Mouse (Mus musculus) testis, adult 2 months (tissue): ENCODE measurements around the gene Pole4. TPM values are rescaled to one million over a fixed set of nuclear protein-coding genes. Genes with fewer than 3 reads are reported as not detected.
"Not testable (repeated sequence)": the region's sequence is repeated elsewhere in the genome, so short reads cannot be mapped to it uniquely, and the experiment has no call there.

Experiments
- H3K27ac ChIP-seq: fragments of 200-500 bp; 2 replicates; pipeline ENCODE4 v1.5.1; 2012; ENCODE audit warnings: low read depth, low read length; ENCODE audit not compliant: control insufficient read depth, insufficient read depth
- H3K27me3 ChIP-seq: fragments of 200-500 bp; 2 replicates; pipeline ENCODE4 v1.6.1; 2012; ENCODE audit warnings: mild to moderate bottlenecking, low read length, moderate library complexity; ENCODE audit not compliant: control insufficient read depth, insufficient read depth
- H3K36me3 ChIP-seq: fragments of 200-500 bp; 2 replicates; pipeline ENCODE4 v1.6.1; 2012; ENCODE audit warnings: mild to moderate bottlenecking, low read length; ENCODE audit not compliant: control insufficient read depth, insufficient read depth
- H3K4me1 ChIP-seq: fragments of 200-500 bp; 2 replicates; pipeline ENCODE4 v1.6.1; 2012; ENCODE audit warnings: low read length; ENCODE audit not compliant: control insufficient read depth, insufficient read depth
- H3K4me3 ChIP-seq: fragments of 200-500 bp; 2 replicates; pipeline ENCODE4 v1.5.1; 2012; ENCODE audit warnings: low read depth, mild to moderate bottlenecking, low read length, moderate library complexity, mixed read lengths; ENCODE audit not compliant: control insufficient read depth
- CTCF ChIP-seq: fragments of 200-500 bp; IDR thresholded peaks from 2 replicates; pipeline ENCODE4 v1.5.1; 2012; ENCODE audit warnings: low read depth, mild to moderate bottlenecking, inconsistent platforms, low read length, moderate library complexity; ENCODE audit not compliant: control insufficient read depth, insufficient read depth, insufficient replicate concordance
- POLR2A ChIP-seq: fragments of 200-500 bp; IDR thresholded peaks from 2 replicates; pipeline ENCODE4 v1.6.1; 2012; ENCODE audit warnings: low read depth, mild to moderate bottlenecking, inconsistent platforms, low read length, moderate library complexity; ENCODE audit not compliant: control insufficient read depth
- polyA plus RNA-seq: library from polyadenylated mRNA; depleted of rRNA; stranded (reverse); fragments of >200 nt; gene quantifications from 2 replicates; pipeline ENCODE4 v1.2.3, GENCODE M21; 2012

The Pole4 gene
- polyA plus RNA-seq, 1 experiment: 11.6 TPM

DNA sequence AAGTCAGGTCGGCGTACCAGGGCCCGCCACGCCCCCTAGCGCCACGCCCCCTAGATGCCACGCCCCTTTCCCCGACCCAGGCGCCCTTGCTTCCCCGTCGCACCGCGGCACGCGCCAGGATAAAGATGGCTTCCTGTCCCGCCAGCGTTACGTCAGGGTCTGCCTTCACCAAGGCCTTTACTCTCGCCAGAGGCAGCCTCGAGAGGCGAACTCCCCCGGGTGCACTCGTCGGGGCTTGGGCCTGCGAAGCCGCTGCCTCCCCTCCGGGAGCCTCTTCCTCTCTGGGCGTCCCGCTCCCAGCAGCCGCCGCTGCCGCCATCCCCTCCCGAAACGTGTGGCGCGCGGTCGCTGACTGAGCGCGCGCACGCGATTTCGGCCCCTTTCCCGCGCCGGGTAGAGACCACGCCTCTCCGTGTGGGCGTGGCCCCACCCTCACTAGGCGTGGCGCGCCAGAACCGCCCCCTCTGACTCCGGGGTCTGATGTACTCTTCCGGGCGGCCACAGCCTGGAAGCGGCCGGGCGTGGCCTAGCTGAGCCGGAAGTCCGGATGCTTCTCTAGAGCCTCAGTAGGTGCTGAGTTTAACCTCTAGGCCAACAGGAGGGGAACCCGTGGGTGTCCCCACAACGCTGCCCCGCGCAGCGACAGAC lies 52.5 kb downstream of the Pole4 start:
- Histone ChIP-seq H3K27me3 (no peaks in the 10 kb centered on the region), H3K36me3 (peaks cover 1% of the 10 kb centered on the region), H3K4me3 (peak overlapping the region; percentile 94), H3K4me1 (peaks cover 6% of the 10 kb centered on the region), H3K27ac (peak overlapping the region; percentile 92)
- TF ChIP-seq CTCF (no peak), POLR2A (peak; percentile 90)

DNA sequence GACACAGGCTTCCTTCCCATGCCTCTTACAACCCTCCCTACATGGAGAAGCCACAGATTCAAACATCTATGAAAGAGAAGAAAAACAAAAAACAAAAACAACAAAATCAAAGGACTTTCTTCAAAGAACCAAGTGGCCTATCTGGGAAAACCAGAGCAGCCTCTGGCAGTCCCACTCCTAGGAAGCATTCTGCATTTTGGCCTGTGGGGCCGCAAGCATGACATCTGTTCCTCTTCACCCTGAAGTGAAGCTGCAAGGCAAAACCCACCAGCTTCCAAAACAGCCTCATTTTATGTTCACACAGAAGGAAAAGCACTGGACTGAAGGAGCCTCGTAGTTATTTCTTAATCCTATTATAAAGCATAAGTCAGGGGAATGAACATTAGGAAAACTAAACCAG lies 56.1 kb downstream of the Pole4 start:
- no peak overlapping the region for H3K4me3 ChIP-seq
- peaks cover 1% of the 10 kb centered on the region for H3K36me3 ChIP-seq
- no peaks in the 10 kb centered on the region for H3K27me3 ChIP-seq
- no peak for TF ChIP-seq CTCF
- no peak for TF ChIP-seq POLR2A
- peaks cover 6% of the 10 kb centered on the region for H3K4me1 ChIP-seq
- no peak overlapping the region for H3K27ac ChIP-seq

DNA sequence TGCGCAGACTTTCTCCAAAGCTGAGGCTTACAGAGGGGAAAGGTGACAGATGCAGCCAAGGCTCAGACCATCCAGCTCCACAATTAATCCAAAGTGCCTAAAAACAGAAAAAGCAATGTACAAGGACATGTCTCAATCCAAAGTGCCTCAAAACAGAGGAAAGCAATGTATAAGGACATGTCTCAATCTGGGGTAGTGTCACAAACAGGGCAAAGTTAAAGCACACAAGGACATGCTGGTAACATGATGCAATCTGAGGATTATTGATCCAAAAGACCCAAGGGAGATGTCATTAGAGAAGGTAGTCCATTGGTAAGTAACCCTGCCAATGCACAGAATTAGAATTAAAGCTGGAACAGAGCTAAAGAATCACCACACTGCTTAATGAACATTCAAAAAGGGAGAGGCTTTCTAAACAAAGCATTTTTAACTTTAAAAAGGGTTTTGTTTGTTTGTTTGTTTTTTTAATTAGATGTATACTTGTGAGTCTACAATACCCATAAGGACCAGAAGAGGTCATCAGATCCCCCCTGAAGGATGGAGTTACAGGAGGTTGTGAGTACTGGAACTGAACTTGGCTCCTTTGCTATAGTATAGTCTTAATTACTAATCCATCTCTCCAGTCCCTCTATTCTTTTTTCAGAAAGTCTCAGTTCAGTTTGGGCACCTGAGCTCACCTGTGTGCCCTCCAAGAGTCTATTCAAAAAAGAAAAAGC lies 57.1 kb downstream of the Pole4 start:
- no peak for TF ChIP-seq POLR2A
- TF ChIP-seq CTCF: no peak
- Histone ChIP-seq H3K4me1 (peaks cover 5% of the 10 kb centered on the region), H3K4me3 (no peak overlapping the region), H3K27ac (no peak overlapping the region), H3K27me3 (no peaks in the 10 kb centered on the region), H3K36me3 (peaks cover 1% of the 10 kb centered on the region)

DNA sequence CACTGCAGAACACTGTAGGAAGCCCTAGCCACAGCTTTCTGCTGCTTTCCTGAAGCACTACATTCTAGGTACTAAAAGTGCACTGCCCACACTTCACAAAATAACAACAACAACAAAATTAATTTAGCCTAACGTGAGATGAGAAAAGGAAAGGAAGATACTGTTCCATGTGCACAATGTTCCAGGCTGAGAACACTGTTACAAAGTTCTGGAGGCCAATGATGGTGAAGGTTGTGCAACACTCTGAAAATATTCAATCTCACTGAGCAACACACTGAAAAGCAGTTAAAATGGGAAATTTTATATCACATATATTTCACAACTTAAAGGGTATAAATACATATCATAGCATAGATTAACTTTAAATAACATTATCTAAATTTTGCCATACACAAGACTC lies 58.2 kb downstream of the Pole4 start:
- no peak overlapping the region for H3K4me3 ChIP-seq

DNA sequence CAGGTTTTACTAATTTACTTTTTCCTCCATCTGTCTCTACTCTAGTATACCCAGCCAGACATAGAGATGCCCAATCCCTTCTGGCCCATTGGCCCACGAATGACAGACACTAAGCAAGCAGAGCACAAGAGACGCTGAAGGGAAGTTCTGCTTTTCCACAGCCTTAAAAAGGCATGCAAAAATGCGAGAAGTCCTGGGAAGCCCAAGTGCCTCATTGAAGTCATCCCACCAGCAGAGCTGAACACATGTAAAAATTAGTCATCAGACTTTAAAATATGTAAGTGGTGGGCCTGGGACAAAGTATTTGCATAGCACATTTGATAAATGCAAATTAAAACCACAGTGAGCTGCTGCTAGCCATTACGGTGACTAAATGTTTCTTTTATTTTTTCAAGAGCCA lies 65.1 kb downstream of the Pole4 start:
- no peak overlapping the region for H3K27ac ChIP-seq
- H3K36me3 ChIP-seq: no peaks in the 10 kb centered on the region
- no peak for TF ChIP-seq POLR2A
- no peak for TF ChIP-seq CTCF
- H3K4me1 ChIP-seq: no peaks in the 10 kb centered on the region
- H3K4me3 ChIP-seq: no peak overlapping the region
- H3K27me3 ChIP-seq: no peaks in the 10 kb centered on the region

More for the DNA sequence above, 58.2 kb downstream of the Pole4 start:
- H3K27me3 ChIP-seq: no peaks in the 10 kb centered on the region
- peaks cover 1% of the 10 kb centered on the region for H3K36me3 ChIP-seq
- peaks cover 2% of the 10 kb centered on the region; the same call in 1 of the 2 replicates for H3K4me1 ChIP-seq
- no peak for TF ChIP-seq POLR2A
- no peak for TF ChIP-seq CTCF
- no peak overlapping the region for H3K27ac ChIP-seq

DNA sequence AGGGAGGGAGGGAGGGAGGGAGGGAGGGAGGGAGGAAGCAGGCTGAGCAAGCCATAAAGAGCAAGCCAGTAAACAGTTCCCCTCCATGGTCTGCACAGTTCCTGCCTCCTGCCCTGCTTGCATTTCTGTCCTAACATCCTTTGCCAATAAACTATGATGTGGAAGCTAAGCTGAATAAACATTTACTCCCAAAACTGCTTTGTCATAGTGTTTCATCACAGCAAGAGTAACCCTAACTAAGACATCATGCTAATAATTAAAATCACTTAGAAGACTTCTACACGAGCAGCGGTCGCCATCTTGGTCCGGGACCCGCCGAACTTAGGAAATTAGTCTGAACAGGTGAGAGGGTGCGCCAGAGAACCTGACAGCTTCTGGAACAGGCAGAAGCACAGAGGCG lies 79.8 kb downstream of the Pole4 start:
- not testable (repeated sequence) for H3K4me3 ChIP-seq, H3K27me3 ChIP-seq, H3K36me3 ChIP-seq, H3K4me1 ChIP-seq, H3K27ac ChIP-seq

DNA sequence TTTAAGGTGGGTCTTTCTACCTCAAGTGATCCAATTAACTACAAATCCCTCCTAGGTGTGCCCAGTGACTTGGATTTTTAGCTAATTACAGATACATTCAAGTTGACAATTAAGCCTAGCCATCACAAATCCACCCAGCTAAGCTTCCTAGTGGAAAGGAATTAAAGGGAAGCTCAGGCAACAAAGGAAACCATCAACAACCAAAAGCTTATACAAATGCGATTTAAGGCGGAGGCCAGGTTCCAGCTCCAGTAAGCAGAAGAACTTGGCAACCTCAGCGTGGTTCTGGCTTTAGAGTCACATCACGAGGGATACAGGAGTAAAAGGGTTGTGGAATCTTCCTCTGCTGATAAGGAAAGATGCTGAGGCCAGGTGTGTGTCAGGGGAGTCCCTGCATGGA lies 92.0 kb downstream of the Pole4 start:
- H3K27me3 ChIP-seq: no peaks in the 10 kb centered on the region
- H3K27ac ChIP-seq: no peak overlapping the region
- H3K4me3 ChIP-seq: no peak overlapping the region
- H3K4me1 ChIP-seq: no peaks in the 10 kb centered on the region; the same call in none of the 2 replicates
- TF ChIP-seq CTCF: no peak
- no peak for TF ChIP-seq POLR2A
- no peaks in the 10 kb centered on the region for H3K36me3 ChIP-seq

DNA sequence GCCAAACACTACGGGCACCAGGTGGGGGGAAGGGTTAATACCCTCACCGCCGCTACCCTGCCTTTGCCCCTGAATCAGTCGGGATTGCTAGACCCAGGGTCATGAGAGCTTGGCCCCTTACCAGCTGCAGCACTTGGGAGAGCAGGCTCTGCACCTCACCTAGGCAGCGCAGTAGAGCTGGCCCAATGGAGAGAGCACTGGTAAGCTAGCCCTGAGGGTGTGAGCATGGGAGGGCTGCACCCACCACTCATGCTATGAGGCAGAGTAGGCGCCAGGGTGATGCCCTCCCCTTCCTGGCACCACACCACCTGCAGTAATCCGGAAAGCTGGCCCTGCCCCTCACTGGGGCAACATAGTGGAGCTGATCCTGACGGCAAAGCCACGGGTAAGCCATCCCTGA lies 94.1 kb downstream of the Pole4 start:
- Histone ChIP-seq H3K36me3 (no peaks in the 10 kb centered on the region), H3K4me3 (no peak overlapping the region), H3K4me1 (no peaks in the 10 kb centered on the region; the same call in none of the 2 replicates), H3K27ac (no peak overlapping the region), H3K27me3 (no peaks in the 10 kb centered on the region)
- TF ChIP-seq POLR2A: no peak
- no peak for TF ChIP-seq CTCF
